ENCODE assay signal across 8 mouse cellular contexts in the genomic region with DNA sequence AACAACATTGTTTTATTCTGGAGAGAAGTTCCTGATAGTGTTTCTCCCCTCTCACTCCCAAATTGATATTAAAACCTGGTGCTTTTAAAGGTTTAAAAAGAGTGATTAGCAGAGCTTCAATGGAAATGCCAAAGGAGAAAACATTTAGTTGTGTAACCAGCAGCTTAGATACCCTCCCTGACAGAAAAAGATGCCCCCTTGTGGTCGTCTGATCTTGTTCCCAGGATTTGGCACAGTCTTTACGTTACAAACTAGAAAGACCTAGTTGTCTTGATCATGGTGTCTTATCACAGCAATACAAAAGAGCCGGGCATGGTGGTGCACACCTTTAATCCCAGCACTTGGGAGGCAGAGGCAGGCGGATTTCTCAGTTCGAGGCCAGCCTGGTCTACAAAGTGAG. TPM values are rescaled to one million over a fixed set of nuclear protein-coding genes. Genes with fewer than 3 reads are reported as not detected.
A peak's percentile ranks its signal among the peaks of the same experiment; 100 is the strongest.
DNase-seq lines count a peak whose midpoint lies in the region; ATAC-seq lines count a peak whose summit lies in the region.

No protein-coding gene starts in this region.

- H3K36me3 ChIP-seq in splenic B cell, adult 2 months (ENCODE audit: control insufficient read depth, insufficient read depth, low read length, poor library complexity, severe bottlenecking), result no peaks in the 10 kb centered on the region

- no peaks in the 10 kb centered on the region for H3K27me3 ChIP-seq in splenic B cell, adult 2 months (ENCODE audit: control insufficient read depth, insufficient read depth, low read length, poor library complexity, severe bottlenecking)

- DNase-seq in heart, adult 18-20 months, result peak; percentile 12 to 46
- no peak for DNase-seq in heart, adult 9 months (ENCODE audit: low spot score in 2 of 2)
- DNase-seq in ovary, postnatal 14 days (ENCODE audit: low spot score), result peak; percentile 31
- DNase-seq in ovary, postnatal 10 days (ENCODE audit: low spot score), result no peak
- peak; percentile 54 to 72 for DNase-seq in adrenal gland, postnatal 36 days
- peak; percentile 72 for DNase-seq in splenic B cell, adult 2 months (ENCODE audit: low read depth, low spot score)
- DNase-seq in urinary bladder, postnatal 25 days (ENCODE audit: low spot score), result no peak

- ATAC-seq in frontal cortex, adult (ENCODE audit: low TSS enrichment), result no peak

RNA-seq across cellular contexts. Expression of a gene that starts 16.9 kb away (rescaled TPM):
- total RNA-seq in heart, adult 18-20 months (2021), result not detected
- total RNA-seq in adrenal gland, postnatal 36 days (2021), result under 1 TPM in 1 of 2 experiments, not detected in 1; 0.17 TPM

RNA-seq across cellular contexts. Expression of a gene that starts 38.3 kb away (rescaled TPM):
- total RNA-seq in heart, adult 18-20 months (2021), result 10 to 100 TPM; 11.8 to 12.5 TPM
- 10 to 100 TPM; 29.5 to 30.1 TPM for total RNA-seq in adrenal gland, postnatal 36 days (2021)

Comparison
In these comparisons a context has a peak if more than half of its experiments do, and no peak if none do; other contexts are left out.
1. DNase-seq: peak in heart, adult 18-20 months (2 of 2), ovary, postnatal 14 days (single experiment), adrenal gland, postnatal 36 days (2 of 2) and splenic B cell, adult 2 months (single experiment); none in heart, adult 9 months (0 of 2), ovary, postnatal 10 days (single experiment) and urinary bladder, postnatal 25 days (single experiment).